Mouse (Mus musculus): ENCODE results near the gene Gm7102. TPM values are rescaled to one million over a fixed set of nuclear protein-coding genes. Genes with fewer than 3 reads are reported as not detected.
A peak's percentile ranks its signal among the peaks of the same experiment; 100 is the strongest.
"Not testable (repeated sequence)": the region's sequence is repeated elsewhere in the genome, so short reads cannot be mapped to it uniquely, and the experiment has no call there.

Gene Gm7102
- not detected for total RNA-seq (2021)

DNA sequence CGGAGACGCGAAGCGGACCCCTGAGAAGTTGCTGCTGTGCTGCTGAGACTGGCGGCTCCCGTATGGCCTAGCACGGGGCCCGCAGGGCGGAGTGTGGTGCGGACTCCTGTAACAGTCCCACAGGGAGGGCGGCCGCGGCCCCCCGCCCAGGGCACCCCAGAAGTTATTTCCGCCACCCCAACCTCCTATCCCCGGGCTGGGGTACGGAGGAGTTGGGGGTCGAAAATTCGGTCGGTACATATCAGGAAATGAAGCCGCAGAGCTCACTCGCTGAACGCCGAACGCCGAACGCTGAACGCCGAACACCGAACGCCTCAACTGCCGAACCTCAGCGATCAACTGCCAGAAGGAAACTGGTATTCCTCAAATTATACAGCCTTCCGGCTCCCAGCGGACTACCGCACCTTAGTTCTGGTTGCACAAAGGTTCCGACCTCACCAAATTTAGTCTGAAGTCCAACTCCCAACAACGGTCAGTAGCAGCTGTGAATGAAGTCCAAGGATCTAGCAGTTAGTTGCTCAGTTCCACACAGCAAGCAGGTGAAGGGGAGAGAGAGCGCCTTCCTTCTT lies at the start of gene Gm7102:
Gene Gm7102, minus strand, starts transcription at position 554 of the 569 bp plus-strand sequence.
- no peak for DNase-seq (ENCODE audit: low spot score in 2 of 2)
- intact Hi-C loops (cut with DNase I), result no loop called here

DNA sequence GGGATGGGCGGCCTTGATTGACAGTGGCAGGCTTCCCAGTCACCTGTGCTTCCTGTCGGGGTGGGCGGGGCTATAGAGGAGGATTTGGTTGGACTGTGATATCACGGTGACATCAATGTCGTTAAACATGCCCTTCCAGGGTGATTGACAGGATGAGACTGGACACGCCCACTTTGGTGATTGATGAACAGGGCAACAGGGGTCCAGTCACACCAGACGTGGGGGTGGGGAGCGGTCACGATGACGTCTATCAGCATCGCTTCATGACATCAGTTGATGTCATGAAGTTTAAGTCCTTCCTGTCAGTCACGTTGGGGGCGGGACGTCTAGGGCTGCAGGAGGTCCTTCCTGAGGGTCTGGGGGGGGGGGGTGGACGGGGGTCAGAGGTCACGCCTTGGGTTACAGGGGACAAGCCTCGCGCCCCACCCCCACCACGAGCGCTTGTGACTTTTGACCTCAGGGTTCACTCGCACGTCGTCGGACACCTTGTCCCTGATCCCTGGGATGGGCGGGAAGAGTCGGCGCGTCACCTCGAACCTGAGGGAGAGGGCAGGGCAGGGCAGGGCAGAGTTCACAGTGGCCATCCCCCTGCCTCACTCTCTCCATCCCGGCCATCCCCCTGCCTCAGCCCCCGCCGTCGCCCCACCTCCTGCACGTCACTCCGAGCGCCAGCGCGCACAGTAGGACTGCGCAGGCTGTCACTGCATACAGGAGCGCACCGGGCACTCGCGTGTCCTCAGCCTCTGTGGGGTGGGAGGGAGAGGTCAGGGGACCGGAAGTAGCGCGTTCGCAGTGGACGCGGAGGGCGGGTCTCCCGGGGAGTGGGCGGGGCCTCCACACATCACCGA lies 48.8 kb upstream of the Gm7102 start:
- intact Hi-C loops (cut with DNase I), result loop anchor here (10.0 kb wide), 2 partner anchors 360 to 470 kb away; partner anchors contain the start of genes Nanos1 and Sfxn4
- DNase-seq (ENCODE audit: low spot score in 2 of 2), result peak in 1 of 2 experiments; percentile 4

DNA sequence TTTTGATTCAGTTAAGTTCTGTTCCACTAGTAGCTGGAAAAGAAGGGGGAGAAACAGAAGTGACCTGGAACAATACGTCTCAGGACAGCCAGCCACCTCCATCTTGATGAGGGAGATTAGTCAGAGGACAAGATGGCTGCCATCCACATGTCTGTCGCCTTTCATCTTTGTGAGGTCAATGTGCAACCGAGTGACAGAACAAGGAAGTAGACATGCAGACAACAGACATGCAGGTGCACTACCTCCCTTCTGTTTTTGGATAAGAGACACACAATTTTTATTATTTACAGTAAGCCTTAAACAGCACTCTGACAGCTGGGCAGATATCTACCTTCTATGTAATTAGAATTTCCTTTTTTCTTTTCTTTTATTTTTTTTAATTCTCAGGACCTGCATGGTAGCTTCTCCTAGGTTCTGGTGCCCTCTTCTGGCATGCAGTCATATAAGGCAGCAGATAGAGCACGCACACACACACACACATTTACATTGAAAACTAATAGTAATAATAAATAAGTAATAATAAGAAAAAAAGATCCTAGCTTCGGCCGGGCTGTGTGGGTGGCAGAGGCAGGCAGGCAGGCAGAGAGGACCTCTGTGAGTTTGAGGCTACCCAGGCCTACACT lies 47.7 kb upstream of the Gm7102 start:
- intact Hi-C loops (cut with DNase I), result loop anchor here (10.0 kb wide), 2 partner anchors 359 to 469 kb away; partner anchors contain the start of genes Nanos1 and Sfxn4
- DNase-seq (ENCODE audit: low spot score in 2 of 2), result no peak

DNA sequence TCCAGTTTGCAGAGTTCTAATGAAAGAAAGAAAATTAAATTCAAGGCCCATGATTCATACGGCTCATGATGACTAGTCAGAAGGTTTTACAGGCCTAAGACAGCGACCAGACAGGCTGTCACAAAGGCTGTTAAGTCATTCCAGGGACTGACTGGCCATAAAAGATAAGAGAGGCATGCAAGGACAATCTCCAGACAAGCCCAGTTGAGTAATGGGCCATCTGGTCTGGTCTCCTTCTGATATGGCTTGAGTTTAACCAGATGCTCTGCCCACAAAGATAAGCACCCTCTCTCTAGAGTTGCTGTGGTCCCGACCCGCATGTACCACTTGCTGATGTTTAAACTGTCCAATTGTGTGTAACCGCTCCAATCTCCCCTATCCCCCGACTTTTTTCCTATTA lies 31.4 kb upstream of the Gm7102 start:
- intact Hi-C loops (cut with DNase I); DNase-seq (ENCODE audit: low spot score in 2 of 2): not testable (repeated sequence)

DNA sequence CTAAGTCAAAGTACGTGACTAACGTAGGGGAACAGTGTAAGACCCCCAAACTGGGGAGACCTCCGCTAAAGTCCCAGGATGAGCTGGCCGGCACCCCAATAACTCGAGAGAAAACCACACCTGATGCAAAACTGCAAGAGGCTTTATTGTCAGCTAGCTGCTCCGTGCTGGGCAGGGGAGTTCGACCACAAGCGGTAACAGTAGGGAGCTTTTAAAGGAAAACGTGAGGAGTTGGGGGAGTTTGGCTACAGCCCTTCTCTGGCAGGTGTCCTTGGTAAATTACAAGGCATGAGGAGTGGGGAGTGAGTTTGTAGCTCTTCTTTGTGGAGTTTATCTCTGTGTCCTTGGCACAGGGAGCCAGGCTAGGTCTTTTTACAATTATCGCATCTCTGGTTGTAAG lies 23.7 kb upstream of the Gm7102 start:
- intact Hi-C loops (cut with DNase I), result loop anchor here (1.0 kb wide), 1 partner anchor 66 kb away; no protein-coding TSS in a partner anchor
- peak; percentile 15 to 26 for DNase-seq (ENCODE audit: low spot score in 2 of 2)

DNA sequence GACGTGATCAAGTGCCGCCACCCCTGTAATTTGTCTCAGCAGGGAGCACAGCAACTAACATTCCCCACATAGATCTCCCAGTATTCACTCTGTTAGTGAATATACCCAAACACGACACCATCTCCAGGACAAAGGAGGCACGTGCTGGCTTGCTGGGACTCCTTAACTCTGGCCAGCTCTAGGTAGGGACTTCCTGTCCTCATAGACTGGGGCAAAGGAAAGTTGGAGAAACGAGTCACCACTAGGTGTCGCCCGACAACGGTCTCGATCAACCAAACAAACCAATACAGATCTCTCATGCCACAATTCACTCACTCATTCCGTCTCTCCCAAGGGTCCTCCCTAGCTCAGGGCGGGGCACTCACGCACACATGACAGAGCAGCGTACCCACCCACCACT lies 23.2 kb upstream of the Gm7102 start:
- intact Hi-C loops (cut with DNase I), result loop anchor here (1.0 kb wide), 1 partner anchor 67 kb away; no protein-coding TSS in a partner anchor
- DNase-seq (ENCODE audit: low spot score in 2 of 2), result peak; percentile 74 to 85

DNA sequence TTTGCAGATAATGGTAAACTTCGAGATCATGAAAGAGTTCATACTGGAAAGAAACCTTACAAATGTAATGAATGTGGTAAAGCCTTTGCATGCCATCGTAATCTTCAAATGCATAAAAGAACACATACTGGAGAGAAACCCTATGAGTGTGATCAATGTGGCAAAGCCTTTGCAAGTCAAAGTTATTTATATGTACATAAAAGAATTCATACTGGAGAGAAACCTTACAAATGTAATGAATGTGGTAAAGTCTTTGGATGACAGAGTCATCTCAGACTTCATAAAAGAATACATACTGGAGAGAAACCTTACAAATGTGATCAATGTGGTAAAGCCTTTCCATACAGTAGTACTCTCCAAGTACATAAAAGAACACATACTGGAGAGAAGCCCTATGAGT lies 7.5 kb upstream of the Gm7102 start, which contains the start of gene Gm6020:
Gene Gm6020, plus strand, starts transcription at position 301 of the 400 bp plus-strand sequence.
- DNase-seq (ENCODE audit: low spot score in 2 of 2); intact Hi-C loops (cut with DNase I): not testable (repeated sequence)

DNA sequence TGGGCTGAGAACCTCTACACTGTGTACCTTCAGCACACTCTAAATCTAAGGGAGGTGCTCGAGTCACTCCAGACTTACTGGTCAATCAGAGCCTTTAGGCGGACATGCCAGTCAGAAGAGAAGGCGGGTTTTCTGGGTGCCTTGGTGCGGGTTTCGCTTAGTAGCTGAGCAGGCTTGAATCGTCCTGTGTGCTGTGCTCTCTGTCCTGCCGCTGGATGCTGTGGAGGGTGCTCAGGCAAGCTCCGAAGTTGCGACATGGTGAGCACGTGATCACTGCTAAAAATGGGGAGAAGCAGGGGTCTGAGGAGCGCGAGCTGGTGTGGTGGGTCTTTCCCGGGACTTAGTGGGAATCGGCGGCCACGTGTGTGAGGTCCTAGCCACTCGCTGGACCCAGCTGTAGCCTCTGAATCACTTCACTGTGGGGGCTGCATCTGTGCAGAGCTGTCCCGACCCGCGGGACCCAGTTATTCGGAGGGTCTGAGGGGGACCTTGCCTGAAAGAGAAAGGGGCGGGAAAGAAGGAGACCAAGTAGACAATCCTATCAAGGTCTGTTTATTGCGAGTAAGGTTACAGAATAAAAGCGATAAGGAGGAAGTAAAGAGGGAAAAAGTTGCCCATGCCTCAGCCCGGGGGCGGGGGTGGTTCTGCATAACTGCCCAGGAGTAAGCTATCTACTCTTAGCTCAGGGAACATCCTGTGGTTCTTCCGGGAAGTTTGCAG lies 24.2 kb downstream of the Gm7102 start:
- peak in 1 of 2 experiments; percentile 4 for DNase-seq (ENCODE audit: low spot score in 2 of 2)
- intact Hi-C loops (cut with DNase I), result no loop called here

DNA sequence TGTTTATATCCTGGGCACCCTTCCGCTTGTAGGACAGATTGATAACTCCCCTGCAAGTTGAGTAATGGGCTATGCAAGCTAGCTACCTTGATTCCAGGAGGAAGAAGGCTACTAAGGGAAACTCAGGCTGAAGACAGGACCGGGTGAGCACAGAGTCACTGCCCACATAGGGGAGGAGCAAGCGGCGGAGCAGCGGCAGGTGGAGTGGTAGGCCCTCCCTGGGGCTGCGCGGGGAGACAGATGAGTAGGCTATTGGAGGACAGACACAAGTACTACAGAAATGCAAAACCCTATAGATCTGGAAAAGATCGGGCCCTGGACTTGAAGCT lies 24.8 kb downstream of the Gm7102 start:
- intact Hi-C loops (cut with DNase I), result no loop called here
- DNase-seq (ENCODE audit: low spot score in 2 of 2), result peak in 1 of 2 experiments; percentile 4

DNA sequence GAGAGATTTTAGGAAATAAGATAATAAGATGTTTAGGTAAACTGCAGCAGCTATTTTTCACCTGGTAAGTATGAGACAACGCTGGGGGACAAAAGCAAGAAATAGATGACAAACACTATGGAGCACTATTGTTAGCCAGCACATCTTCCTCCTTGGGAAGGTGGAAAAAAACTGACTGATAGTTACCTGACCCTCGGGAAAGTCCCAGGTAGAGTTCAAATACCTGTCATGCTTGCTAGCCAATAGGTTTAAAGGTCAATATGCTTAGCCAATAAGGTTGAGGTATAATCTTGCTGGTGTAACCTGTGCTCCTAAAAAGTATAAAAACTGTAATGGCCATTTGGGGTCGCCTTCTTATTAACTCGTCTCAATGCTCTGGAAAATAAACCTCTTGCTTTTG lies 34.8 kb downstream of the Gm7102 start:
- intact Hi-C loops (cut with DNase I), result no loop called here
- DNase-seq (ENCODE audit: low spot score in 2 of 2), result no peak

DNA sequence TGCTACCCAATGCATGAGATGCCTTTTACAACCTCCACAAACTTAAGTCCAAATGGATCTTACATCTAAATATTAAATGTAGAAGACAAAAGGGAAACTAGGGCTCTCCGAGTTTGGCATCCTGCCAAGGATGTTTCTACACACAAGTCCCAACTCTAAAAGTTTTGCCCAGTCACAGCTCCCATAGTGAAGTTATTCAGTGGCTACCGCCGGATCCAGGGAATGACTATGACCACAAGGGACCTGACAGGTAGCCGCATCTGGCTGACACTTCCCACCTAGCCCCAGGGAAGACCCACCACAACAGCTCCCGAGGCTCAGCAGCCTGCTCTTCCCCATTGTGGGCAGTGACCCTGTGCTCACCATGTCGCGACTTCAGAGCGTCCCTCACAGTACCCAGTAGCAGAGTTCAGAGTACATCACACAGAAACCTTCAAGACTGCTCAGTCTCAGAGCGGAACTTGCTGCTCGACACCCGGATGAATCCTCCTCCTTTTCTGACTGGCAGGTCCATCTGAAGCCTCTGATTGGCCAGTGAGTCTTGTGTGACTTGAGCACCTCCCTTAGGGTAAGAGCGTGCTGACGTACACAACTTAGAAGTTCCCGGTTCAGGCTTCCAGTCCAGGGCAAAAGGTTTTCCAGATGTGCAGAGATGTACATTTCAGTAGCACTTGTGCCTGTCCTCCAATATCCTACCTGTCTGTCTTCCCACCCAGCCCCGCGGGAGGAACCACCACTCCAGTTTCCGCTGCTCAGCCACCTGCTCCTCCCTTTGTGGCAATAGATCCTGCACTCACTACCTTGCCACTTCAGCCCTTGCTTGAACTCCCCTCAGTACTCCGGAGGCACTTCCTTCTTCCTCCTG lies 35.5 kb downstream of the Gm7102 start, which contains the start of gene Zfp950:
Gene Zfp950, minus strand, starts transcription at position 499 of the 865 bp plus-strand sequence.
- intact Hi-C loops (cut with DNase I), result no loop called here
- peak; percentile 82 to 83 for DNase-seq (ENCODE audit: low spot score in 2 of 2)

DNA sequence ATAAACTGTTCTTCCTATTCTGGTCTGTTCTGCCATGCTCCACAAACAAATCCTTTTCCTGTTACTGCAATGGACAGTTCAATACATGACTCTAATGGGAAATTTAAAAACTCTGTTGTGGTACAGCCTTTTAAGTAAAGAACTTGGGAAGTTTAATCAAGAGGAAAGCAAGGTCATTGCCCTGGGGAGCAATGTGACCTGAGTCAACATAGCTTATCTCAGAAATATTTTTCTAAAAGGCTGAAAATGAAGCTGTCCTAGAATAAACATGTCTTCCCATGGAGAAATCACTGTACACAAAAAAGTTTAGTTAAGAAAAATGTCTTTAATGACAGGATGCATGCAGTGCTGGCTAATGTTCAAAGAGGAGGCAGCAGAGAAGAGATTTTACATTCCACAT lies 37.5 kb downstream of the Gm7102 start:
- intact Hi-C loops (cut with DNase I), result no loop called here
- no peak for DNase-seq (ENCODE audit: low spot score in 2 of 2)

DNA sequence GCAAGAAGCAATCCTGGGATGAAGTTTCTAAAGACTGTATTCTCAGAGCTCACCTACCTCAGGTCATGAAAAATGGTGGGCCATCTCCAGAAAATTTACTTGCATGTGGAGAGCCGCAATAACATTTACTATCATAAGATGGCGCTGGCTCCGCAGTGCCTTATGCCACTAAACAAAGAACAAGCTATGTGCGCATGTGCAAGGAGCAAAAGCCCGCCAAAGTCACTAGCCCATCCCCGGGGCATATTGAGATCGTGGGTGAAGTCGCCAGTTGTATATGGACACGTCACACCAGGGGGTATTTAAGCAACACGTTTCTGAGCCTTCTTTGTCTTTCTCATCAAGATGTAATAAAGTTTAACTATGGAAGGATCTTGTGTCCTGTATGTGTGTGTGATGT lies 45.0 kb downstream of the Gm7102 start:
- intact Hi-C loops (cut with DNase I), result no loop called here
- DNase-seq (ENCODE audit: low spot score in 2 of 2), result no peak

Other genes with a start within 250 kb of the Gm7102 start
- 10 to 100 TPM; 31.9 to 53.1 TPM for gene Zfp950, start 35.5 kb downstream of the Gm7102 start, total RNA-seq (2021)
- gene Gm6020, start 7.6 kb upstream of the Gm7102 start, total RNA-seq (2021), result not detected
- gene Csf2ra, start 52.1 kb upstream of the Gm7102 start, total RNA-seq (2021), result 10 to 100 TPM; 27.5 to 40.7 TPM
- not detected for gene Gm21060, start 120.8 kb upstream of the Gm7102 start, total RNA-seq (2021)

Measured in left cerebral cortex, postnatal 36 days (tissue).